Mouse (Mus musculus): ENCODE results near the gene Taf8.
"Not testable (repeated sequence)": the region's sequence is repeated elsewhere in the genome, so short reads cannot be mapped to it uniquely, and the experiment has no call there.

Gene Taf8

DNA sequence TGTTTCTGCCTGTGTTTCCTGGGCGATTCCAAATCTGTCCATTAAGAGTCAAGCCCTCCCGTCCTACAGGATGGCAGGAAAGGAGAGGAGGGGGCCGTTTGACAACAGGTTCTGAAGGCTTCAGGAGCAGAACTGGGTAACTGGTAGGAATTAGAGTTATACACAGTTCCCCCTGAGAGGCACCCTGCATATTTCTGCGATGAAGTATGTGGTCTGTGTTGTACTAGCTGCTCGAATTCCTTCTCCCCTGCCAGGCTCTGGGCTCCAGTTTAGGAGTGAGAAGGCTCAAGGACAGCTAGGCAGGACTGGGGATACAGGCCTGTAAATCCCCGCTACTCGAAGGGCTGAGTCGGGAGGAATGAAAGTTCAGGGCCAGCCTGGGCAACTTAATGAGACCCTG is 16.1 kb upstream of the Taf8 start:
- no peak for DNase-seq (ENCODE audit: low spot score)

DNA sequence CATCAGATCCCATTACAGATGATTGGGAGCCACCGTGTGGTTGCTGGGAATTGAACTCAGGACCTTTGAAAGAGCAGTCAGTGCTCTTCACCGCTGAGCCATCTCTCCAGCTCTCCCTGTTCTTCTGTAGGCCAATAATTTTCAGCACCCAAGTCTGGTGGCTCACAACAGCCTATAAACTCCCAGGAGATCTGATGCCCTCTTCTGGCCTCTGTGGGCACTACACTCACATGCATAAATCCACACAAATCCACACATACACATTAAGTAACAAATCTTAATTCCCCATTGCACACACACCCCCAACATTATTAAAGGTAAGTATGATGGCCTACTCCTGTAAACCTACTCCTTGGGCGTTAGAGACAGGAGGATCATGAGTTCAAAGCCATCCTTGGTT is 14.1 kb upstream of the Taf8 start:
- no peak for DNase-seq (ENCODE audit: low spot score)

DNA sequence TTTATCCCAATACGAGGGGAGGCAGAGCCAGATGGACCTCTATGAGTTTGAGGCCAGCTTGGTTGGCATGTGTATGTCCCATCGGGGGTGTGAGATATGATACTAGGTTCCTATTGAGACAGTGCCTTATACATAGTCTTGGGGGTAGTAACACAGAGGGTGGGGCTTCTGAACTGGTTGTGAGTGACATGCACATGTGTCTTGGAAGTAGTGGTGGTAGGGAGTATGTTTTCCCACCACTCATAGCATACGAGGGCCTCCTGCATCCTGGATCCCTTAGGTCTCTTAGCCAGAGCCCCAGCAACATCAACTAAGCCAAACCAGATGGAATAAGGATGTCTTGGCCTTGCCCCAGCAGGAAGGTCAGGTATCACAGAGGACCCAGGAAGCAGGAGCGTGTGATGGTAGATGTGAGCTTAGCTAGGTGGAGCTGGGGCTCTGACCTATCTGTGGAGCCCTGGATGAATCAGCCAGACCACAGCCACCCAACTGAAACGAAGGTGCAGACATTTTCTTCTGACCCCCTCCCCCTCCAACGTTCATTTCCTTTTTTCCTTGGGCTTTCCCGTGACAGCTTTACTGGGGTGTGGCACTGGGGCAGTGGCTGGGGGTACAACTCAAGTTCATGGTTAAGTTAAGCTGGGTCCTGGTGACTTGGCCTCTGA is 13.2 kb upstream of the Taf8 start:
- DNase-seq (ENCODE audit: low spot score): no peak

DNA sequence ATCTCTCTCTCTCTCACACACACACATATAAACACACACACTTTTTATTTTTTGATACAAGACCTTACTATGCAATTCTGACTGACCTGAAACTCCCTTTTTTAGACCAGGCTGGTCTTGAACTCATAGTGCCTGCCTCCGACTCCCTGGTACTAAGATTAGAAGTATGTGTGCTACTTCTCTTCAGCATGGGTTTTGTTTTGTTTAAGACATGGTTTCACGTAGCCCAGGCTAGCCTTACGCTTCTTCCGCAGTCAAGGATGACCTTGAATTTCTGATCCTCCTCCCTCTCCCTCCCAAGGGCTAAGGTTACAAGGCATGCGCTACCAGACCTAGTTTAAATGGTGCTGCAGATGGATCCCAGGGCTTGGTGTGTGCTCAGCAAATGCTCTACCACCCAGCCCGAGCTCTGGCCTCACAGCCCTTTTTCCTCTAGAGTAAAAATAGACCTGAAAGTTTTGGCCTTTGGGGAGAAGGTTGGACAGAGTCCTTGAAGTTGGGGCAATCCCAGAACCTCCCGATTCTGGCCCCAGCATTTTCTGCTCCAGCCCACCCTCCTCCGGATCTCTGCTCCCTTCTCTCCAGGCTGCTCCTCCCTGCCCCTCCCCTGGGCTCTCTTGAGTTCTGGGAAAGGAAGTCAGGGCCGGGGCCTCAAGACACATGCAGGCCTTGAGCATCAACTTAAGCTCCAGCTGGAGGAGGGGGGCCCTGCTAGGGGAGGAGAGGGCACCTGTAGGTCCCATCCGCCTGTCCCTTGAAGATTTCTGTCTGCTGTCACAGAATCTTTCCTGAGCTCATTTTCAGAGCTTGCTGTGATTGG is 11.1 kb upstream of the Taf8 start:
- no peak for DNase-seq (ENCODE audit: low spot score)

DNA sequence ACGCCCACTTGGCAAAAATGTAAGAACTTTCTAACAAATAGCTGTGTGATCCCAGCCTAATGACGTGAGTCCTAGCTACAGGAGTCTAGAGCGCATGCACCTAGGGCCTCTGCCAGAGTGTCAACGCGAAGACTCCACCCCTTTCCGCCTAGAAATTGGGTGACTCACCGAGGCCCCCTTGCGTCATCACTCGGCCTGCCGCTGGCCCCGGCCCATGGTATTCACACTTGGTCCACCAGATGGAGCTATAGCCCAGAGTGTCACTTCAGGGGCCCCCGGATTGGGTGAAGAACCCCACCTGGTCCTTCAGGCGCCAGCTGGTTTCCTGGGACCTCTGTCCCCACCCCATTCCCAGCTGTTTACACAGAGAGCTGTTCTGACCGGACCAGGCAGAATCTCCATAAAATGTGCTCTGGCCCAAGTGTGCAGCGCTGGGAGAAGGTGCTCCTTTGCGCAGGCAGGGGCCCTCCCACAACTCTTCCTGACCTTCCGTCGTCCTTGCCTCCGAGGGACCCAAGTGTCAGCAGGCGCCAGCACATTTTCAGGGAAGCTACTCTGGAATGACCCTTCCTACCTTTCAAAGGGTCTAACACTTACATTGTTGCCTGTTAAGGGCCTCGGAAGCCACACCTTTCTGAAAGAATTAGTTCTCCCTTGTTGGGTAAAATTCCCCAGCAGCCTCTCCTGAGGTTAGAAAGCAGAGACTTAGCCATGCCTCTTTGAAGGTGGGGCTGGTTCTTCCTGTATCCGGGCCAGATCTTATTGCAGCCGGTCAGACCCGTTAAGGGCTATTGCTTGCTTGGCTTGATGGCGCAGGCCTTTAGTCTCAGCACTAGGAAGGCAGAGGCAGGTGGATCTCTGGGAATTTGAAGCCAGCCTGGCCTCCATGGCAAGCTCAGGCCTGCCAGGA is 9.3 kb upstream of the Taf8 start:
- DNase-seq (ENCODE audit: low spot score): peak; percentile 98

DNA sequence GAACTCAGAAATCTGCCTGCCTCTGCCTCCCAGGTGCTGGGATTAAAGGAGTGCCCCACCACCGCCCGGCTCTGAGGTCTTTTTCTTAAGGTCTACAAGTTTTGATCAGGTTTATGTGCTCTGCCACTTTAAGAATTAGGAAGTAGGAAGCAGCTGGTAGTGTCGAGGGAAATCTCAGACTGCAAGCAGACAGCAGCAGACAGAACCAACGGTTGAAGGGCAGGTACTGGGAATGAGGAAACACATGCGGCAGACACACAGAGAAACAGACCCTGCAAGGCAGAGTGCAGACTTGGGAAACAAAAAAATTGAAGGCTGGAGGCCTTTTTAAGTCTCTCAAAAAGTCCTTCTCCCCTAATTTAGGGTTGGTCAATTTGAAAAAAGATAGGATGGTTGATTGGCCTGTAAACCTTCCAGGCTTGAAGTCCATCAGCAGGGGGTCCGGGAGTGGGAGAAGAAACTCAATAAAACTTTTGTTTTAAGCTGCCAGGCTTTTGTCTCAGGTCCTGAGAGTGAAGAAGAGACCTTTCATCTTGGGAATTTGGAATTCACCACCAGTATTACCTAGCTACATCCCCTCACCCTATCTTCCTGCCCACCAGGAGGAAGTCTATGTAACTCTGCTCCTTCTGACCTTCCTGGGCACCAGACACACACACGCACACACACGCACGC is 7.1 kb upstream of the Taf8 start:
- no peak for DNase-seq (ENCODE audit: low spot score)

DNA sequence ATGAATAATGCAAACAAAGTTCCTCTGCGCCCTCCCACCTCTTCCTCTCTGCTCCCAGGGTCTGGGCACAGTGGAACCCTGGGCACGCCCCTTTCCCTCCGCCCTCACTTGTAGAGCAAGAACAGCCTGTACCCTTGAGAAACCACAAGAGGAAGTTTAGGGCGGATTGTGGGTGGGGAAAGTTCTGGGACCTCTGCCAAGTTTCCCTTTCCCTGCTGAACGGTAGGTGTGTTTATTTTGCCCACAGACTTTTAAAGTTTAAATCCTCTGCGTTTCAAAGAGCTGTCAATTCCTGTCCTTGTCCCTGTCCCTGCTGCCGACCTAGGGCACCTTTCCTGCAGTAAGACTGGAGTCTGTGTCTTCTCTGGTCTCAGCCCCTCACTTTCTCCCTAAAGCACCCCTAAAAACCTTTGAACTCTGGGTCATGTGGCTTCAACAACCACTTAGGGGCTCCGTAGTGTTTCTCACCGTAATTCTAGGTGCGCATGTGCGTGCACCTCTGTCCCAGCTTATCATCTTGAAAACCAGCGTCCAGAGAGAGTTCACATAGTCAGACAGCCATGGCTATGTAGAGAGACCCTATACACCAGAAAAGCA is 6.0 kb upstream of the Taf8 start:
- peak; percentile 92 for DNase-seq (ENCODE audit: low spot score)

DNA sequence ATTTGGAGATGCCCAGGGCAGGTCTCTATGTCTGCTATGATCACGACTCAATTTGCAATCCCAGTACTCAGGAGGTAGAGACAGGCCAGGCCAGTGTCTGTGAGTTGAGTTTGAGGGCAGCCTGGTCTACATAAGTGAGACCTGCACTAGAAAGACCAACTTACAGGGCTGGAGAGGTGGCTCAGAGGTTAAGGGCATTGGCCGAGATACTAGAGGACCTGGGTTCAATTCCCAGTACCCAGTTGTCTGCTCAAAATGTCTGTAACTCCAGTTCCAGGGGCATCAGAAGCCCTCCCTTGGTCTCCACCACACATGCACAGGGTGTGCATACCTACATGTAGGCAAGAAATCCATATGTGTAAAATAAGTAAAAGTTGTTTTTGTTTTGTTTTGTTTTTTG is 5.4 kb upstream of the Taf8 start:
- DNase-seq (ENCODE audit: low spot score): no peak

DNA sequence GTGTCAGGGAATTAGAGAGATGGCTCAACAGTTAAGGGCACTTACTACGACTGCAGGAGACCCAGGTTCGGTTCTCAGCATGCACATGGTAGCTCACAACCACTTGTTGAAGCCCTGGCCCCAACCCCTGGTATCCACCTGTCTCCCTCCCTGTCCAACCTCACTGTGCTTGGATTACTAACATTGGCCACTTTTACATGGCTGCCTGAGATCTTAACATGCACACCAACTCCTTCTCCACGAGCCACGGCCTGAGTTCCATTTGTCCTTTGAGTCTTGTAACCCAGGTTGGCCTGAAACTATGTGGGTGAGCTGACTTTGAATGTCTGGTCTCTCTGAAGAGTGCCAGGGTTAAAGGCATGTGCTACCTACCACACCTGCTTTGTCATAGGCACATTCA is 4.6 kb upstream of the Taf8 start:
- no peak for DNase-seq (ENCODE audit: low spot score)

DNA sequence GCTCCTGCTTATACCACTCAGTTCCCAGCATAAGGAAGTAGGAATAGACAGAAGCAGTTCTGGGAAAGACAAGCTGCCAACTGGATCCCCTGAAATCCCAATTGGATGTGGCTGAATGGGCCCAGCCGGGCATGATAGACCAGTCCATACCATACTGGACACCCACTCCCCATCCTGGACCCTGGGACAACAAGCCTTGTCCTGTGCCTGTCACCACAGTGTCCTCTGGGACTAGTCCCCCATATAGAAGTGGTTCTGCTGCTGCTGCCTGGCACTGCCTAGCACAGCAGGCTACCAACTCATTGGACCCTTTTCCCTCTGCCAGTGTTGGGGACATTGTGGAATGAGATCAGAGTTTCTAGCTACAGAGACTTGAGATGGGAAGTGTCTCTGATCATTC is 4.0 kb upstream of the Taf8 start:
- no peak for DNase-seq (ENCODE audit: low spot score)

DNA sequence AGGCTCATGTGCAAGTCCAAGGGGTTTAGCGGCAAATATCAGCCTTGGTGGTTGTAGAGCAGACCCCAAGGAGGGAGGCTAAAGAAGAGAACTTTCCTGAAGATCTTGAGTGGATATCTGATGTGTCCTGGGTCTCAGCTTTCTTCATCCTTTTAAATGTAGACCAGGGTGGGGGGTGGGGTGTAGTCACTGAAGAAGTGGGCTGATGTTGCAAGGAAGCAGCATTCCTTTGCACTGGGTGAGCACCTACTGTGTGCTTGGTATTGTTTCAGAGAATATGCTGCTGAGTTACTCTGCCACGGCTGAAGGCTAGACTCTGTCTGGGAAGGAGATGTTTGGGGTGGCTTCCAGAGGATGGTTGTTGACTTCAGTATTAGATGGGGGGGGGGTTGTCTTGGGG is 3.5 kb upstream of the Taf8 start:
- DNase-seq (ENCODE audit: low spot score): no peak

DNA sequence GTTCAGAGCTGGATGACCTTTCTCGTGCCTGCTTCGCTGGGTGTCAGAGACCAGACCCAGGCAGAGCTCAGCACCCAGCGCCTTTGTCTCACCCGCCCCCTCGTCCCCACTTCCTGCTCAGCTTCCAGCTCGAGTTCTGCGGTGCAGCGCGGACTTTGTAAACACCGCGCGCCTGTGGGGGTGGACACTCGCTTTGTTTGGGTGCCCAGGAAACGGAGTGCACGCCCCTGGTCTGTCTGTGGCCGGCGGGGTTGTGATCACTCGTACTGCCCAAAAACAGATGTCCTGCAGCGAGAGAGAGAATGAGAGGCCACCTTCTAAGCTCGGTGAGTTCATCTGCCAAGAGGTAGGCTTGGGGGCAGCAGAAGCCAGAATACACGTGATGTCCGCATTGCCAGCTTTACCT is 2.9 kb upstream of the Taf8 start, which contains the start of gene Ccnd3:
TSS of gene Ccnd3 (plus strand) at position 111 of the 406 bp plus-strand sequence.
- DNase-seq (ENCODE audit: low spot score): peak; percentile 78

DNA sequence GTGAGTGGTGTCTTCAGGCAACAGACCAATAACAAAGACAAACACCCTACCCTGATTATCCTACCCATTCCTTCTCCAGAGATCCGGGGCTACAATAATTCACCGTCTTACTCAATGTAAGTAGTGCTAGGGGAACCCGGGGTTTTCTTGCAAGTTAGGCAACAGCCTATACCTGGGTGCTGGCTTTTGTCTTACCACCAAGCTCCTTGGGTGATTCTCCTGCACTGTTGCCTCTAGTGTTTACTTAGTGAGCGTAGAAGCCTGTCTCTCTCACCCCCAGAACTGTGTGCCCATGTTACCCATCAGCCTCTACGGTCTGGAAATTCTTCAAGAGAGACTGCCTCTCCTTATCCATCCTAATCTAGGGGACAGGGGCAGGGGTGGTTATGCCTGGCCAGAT is 2.1 kb upstream of the Taf8 start:
- no peak for DNase-seq (ENCODE audit: low spot score)

DNA sequence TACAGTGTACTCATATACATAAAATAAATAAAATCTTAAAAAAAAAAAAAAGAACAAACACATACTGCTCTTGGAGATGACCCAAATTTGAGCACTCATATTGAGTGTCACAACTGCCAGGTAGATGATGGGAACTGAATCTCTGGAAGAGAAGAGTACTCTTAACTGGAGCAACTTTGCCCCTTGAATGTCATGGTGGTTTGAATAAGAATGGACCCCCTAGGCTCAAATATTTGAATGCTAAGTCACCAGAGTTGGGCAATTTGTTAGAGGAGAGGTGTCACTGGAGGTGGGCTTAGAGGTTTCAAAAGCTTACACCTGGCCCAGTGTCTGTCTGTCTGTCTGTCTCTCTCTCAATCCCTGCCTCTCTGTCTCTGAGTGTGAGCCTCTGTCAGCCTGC is 1.6 kb upstream of the Taf8 start:
- no peak for DNase-seq (ENCODE audit: low spot score)

DNA sequence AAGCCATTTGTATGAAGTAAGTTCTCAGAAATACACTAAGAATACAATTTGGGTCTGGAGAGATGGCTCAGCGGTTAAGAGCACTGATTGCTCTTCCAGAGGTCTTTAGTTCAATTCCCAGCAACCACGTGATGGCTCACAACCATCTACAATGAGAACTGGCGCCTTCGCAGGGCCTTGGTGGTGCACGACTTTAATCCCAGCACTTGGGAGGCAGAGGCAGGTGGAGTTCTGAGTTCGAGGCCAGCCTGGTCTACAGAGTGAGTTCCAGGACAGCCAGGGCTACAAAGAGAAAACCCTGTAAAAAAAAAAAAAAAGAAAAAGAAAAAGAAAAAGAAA is 584 bp upstream of the Taf8 start:
- not testable (repeated sequence) for DNase-seq (ENCODE audit: low spot score)

DNA sequence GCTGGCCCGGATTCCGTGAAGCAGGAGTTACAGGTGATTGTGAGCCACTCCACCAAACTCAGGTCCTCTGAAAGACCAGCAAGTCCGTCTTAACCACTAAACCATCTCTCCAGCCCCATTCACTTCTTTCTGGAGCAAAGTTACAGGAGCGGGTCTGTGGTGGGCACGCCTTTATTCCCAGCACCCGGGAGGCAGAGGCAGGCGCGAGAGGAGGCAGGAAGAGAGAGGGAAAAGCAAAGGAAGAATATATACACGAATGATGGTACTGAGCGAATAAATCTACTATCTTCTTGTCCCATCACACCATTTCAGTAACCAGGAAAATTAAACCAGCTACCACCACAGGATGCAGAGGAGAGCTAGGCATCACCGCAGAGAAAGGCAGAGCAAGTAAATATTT is 561 bp downstream of the Taf8 start:
- no peak for DNase-seq (ENCODE audit: low spot score)

DNA sequence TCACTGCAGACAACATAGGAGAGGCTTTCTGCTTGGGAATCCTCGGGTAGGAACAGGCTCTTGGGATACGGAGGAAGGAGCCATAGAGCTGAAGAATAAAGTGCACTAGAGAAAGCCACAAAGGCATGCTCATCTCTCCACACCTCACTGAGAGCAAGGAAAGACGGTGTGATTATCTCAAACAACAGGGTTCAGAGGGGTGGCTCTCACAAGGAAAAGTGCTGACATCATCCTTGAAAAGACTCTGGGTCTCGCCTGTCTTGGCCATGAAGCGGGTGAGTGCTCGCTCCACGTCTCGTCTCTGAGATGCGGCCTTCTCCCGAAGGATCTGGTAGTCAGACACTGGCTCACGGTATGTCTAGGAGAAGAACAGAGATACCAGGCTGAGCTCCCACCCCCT is 8.0 kb downstream of the Taf8 start:
- no peak for DNase-seq (ENCODE audit: low spot score)

DNA sequence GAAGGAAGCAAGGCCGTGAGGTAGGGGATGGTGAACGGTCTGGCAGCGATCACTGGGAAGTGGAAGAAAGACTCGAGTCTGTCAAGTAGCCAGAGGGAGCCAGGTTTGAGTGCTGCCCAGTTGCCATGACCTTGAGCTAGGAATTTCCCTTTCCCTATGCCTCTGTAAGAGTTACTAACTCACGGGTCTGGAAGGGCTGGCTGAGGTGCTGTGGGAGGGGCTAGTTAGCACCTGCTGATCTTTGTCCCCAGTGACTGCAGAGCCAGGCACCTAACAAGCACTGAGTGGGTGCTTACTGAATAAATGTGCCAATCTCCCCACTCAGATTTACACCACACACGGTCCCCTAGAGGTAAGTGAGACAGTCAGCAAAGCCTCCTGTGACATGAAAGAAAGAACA is 8.4 kb downstream of the Taf8 start:
- DNase-seq (ENCODE audit: low spot score): no peak

DNA sequence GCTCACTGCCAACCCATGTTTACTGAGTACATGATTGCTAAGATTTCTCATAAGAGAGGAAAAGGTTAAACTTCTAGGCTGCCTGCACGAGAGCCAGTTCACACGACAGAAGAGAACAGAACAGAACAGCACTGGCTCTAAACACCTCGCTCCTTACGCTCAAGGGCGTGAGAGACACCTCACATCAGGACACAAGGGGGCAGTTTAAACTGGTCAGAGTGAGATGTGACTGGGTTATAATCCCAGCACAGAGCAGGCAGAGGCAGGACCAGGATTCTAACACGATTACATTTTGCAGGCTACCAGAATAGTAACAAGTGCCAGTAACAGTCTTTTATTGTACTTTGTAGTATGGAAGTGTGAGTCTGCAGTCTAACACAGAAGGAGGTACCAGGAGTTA is 9.4 kb downstream of the Taf8 start:
- DNase-seq (ENCODE audit: low spot score): no peak

DNA sequence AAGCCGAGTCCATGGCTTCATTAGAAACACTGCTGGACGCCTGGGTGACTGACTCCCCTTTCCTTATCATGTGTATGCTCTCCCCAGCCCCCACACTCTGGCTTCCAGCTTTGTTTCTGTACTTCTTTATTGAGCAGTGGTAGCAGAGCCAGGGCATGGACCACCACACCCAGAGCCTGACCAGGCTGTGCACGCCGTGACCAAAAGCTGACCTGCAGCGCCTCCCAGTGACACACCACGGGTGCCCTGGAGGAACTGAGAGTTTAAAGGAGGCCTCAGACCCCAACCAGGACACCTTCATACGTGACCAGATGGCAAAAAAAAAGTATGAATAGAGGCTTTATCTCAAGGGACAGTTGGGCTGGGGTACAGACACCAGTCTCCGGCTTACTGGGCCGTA is 11.3 kb downstream of the Taf8 start:
- DNase-seq (ENCODE audit: low spot score): no peak

DNA sequence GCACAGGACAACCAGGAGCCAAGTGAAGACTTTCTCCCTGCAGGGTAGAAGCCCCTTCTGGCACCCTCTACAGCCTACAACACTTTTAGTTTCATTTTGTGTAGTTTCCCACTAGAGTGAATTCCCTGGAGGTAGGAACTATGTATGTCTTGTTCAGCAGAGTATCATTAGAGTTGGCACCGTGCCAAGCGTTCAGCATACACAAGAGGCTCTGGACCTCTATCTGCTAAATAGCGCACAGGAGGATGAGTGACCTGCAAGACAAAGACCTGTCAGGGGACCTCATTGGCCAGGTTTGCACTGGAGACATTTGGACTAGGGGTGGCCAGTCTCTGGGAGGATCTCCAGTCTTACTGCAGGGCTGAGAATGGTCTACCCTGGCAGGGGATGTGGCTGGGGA is 16.3 kb downstream of the Taf8 start:
- no peak for DNase-seq (ENCODE audit: low spot score)

DNA sequence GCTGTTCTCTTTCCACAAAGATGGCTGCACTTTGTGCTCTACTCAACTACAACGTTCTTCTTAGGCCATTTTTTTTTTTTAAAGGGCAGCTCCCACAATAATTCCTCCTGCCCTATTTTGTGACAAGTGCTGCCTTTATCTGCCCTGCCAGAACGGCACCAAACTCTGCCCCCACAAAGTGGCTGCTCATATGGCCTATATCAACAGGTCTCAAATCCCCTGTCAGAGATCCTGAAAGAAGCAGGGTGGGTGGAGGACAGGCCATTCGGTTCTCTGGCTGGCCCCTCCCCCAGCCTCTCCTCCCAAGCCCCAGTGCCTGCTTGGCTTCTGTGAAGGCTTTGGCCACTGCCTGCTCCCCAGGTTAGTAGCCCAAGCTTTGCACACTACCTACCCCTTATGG is 17.1 kb downstream of the Taf8 start:
- DNase-seq (ENCODE audit: low spot score): no peak
